ENCODE assay signal across 8 mouse cellular contexts in the genomic region with DNA sequence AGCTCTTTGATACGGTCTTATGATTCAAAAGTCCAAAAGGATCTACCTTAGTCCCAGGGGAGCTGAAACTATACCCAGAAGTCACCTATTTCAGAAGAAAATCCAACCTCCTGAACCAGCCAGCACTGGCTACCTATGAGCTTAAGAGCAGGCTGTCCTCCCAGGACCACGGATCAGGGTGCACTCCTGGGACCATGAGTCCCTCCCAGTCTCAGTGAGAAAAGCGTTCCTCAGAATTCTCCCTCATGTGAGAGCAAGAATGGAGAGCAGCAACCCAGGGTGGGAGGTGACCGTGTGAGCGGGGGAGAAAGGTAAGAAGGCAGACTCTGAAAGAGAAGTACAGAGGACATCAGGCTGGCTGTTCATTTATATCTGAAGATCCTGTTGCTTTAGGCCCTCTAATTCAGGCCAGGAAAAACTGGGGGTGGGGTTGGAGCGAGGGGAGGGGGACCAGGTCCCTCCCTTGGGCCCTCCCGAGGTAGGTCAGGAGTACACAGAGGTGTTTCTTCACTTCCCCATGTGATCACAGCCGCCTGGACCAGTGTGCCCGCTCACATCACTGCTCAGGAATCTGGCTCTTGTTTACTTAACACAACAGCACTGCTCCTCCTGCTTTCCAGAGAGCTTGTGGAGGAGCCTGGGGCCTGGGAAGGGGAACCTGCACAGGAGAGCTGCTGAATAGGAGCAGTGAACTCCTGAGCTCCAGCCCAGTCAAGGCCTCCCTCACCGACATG. TPM values are rescaled to one million over a fixed set of nuclear protein-coding genes. Genes with fewer than 3 reads are reported as not detected.
DNase-seq lines count a peak whose midpoint lies in the region; ATAC-seq and TF ChIP-seq lines count a peak whose summit lies in the region.

No protein-coding gene starts in this region.

- WGBS in liver, embryonic 15.5 days (ENCODE audit: insufficient replicate concordance): 61% methylated on average over 10 of the region's 10 CpGs

- H3K9ac ChIP-seq in liver, embryonic 15.5 days: no peak overlapping the region

- H3K4me2 ChIP-seq in liver, embryonic 15.5 days: no peak overlapping the region

- peak; percentile 45 to 79 for DNase-seq in urinary bladder, adult 18-20 months (ENCODE audit: low spot score in 2 of 2)
- no peak for DNase-seq in urinary bladder, postnatal 10 days (ENCODE audit: low spot score)
- DNase-seq in kidney, adult 9 months: peak; percentile 48
- DNase-seq in spleen, adult 18-20 months: no peak
- no peak for DNase-seq in ovary, adult 18-20 months (ENCODE audit: low spot score)
- DNase-seq in cerebellum, postnatal 36 days: no peak
- no peak for DNase-seq in left cerebral cortex, adult 2 months (ENCODE audit: extremely low spot score in 1 of 2, low spot score in 2 of 2)

- no peaks in the 10 kb centered on the region for H3K9me3 ChIP-seq in liver, embryonic 15.5 days (replicated peaks)

- TF ChIP-seq CTCF in left cerebral cortex, adult 2 months (IDR thresholded peaks at IDR 0.05): no peak

- no peaks in the 10 kb centered on the region for H3K36me3 ChIP-seq in liver, embryonic 15.5 days (replicated peaks)

- H3K4me3 ChIP-seq in liver, embryonic 15.5 days (replicated peaks): no peak overlapping the region
- H3K4me3 ChIP-seq in left cerebral cortex, adult 2 months: no peak overlapping the region

- peak; percentile 59 for ATAC-seq in liver, embryonic 15.5 days (ENCODE audit: insufficient read depth)

- peaks cover 8% of the 10 kb centered on the region; the same call in 1 of the 2 replicates for H3K4me1 ChIP-seq in liver, embryonic 15.5 days (replicated peaks)

- H3K27me3 ChIP-seq in liver, embryonic 15.5 days: peaks cover 7% of the 10 kb centered on the region; the same call in 1 of the 2 replicates

- no peak overlapping the region for H3K27ac ChIP-seq in liver, embryonic 15.5 days (replicated peaks)
- no peak overlapping the region for H3K27ac ChIP-seq in left cerebral cortex, adult 2 months

- intact Hi-C loops in left cerebral cortex, adult 2 months (cut with DNase I): no loop called here

RNA-seq across cellular contexts. Expression of gene Mapkapk2, which starts 10.1 kb away (rescaled TPM):
- polyA plus RNA-seq in liver, embryonic 15.5 days (2015; fragmentation: Nextera tagmentation; extraction: Ambion mirVana): 13.0 and 15.7 TPM in 2 replicates
- 10 to 100 TPM; 31.0 to 32.8 TPM for total RNA-seq in left cerebral cortex, adult 2 months (2021)

RNA-seq across cellular contexts. Expression of gene Dyrk3, which starts 30.4 kb away (rescaled TPM):
- polyA plus RNA-seq in liver, embryonic 15.5 days (2015; fragmentation: Nextera tagmentation; extraction: Ambion mirVana): 16.6 and 18.3 TPM in 2 replicates
- 10 to 100 TPM; 15.6 to 16.6 TPM for total RNA-seq in left cerebral cortex, adult 2 months (2021)

RNA-seq across cellular contexts. Expression of gene Eif2d, which starts 45.2 kb away (rescaled TPM):
- polyA plus RNA-seq in liver, embryonic 15.5 days (2015; fragmentation: Nextera tagmentation; extraction: Ambion mirVana): 26.0 and 28.1 TPM in 2 replicates
- total RNA-seq in left cerebral cortex, adult 2 months (2021): 10 to 100 TPM; 38.2 to 42.1 TPM

Comparison
In these comparisons a context has a peak if more than half of its experiments do, and no peak if none do; other contexts are left out.
1. DNase-seq: peak in urinary bladder, adult 18-20 months (2 of 2) and kidney, adult 9 months (single experiment); none in urinary bladder, postnatal 10 days (single experiment), spleen, adult 18-20 months (0 of 2), ovary, adult 18-20 months (single experiment), cerebellum, postnatal 36 days (0 of 2) and left cerebral cortex, adult 2 months (0 of 2).